Mouse (Mus musculus) activated CD4-positive, CD25-positive, alpha-beta regulatory T cell, adult 4 months (primary cell): Measurements from ENCODE around the gene Gm20422. TPM values are rescaled to one million over a fixed set of nuclear protein-coding genes. Genes with fewer than 3 reads are reported as not detected.

ENCODE experiments used
- ATAC-seq: one replicate; pipeline ENCODE4 v1.8.0; 2017
- polyA plus RNA-seq, 2 experiments: library from polyadenylated mRNA; unstranded; fragments of 100-300 nt; shearing (Covaris generic); gene quantifications; one replicate each; pipeline ENCODE4 v1.2.1; 2017

Gm20422 gene
- polyA plus RNA-seq = 1 to 10 TPM in 1 of 2 experiments, not detected in 1; 2.0 TPM

DNA sequence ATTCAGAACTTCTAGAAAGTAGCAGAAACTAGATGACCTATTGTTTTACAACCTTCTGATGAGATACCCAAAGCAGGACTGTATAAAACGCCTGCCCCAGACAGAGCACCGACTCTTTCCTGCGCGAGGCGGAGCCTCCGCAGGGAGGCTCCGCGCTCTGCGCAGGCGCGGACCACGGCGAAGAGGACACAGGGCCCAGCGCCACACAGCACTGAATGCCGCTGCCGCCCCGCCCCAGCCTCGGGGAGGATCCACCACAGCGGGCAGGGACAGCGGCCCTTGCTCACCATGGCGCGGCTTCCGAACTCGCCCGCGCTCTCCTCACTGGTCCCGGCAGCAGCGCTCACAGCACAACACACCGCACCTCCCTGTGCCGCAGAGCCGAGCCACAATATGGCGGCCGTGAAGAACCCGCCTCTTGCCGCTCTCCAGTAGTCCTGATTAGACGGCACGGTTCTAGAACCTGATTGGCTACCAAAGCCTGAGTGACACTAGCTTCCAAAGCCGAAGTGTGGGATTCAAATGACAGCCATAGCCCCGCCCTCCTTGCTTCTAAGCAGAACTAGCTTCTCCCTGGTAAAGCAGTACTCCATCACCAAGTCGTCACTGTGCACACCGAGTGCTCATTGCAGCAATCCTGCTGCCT lies at the start of gene Gm20422:
Gene Gm20422 (minus strand): TSS at position 384 of the 646 bp plus-strand sequence.
- peak; percentile 99 for ATAC-seq

DNA sequence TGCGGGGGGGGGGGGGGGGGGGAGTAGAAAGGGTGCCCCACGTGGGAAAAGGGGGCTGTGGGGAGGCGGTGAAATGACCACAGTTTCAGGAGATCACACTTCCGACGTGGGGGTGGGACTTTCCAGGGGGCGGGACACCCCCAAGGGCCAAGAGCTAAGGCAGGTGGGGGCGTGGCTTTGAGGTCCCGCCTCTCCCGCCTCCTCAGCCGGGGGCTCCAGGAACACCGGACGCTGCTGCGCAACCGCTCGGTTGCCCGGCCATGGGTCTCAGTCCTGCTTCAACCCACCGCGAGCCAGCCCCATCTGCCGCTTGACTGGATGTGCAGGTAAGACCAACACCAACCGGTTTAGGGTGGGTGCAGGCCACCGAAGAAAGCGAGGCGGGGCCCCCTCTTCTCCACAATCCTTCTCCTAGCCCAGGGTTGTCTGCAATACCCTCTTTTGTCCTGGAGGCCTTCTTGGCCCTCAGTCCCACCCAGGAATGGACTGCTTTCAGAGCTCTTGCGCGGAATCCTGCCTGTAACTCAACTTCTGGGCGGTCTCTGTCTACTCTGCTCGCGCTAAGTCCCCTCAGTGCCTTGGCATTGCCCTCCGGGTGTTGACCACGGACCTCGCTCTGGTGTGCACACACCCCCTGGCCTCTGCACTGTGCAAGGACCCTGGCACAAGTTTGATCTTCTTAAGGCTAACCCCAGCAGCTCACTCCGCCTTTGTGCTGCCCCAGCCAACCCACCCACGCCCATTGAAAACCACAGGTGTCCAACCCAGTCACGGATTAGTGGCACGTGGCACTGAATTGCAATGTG lies 47.9 kb upstream of the Gm20422 start, which contains the start of gene Lpar2:
Gene Lpar2 (plus strand): TSS at position 44 of the 806 bp plus-strand sequence.
- ATAC-seq = peak; percentile 69

DNA sequence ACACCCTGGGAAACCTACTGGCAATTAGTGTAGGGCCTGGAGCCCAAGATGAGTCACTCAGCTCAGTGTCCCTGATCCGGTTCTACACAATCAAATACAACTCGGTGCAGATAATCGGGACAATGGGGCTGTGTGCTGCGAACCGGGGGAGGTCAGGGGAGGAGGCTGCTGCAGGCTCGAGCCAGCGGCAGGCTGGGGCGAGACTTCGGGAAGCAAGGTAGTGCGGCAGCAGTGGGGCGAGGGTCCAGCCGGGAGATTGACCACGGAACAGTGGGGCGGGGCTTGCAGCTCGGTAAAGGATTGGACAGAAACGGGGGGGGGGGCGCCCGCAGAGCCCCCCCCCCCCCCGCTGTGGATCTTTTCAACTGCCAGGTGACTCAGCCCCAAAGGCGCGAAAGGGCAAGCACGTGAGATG lies 47.3 kb upstream of the Gm20422 start:
- ATAC-seq = no peak

DNA sequence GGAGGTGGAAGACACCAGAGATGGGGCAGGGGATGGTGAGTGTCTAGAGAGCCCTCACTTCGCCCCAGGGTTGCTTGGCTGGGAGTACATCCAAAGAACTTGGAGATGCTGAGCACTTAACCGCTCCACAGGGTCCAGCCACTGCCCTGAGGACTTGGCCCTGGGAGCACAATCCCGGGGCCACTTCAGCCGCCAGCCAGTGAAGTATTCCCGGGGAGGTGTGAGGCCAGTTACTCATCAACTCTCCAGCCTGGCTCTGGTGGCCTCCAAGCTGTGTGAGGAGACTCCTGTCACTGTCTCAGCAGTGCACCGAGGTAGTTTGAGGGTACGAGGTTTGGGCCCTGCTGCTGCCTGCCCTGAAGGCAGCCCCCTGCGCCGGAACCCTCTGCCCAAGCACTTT lies 45.8 kb upstream of the Gm20422 start:
- no peak for ATAC-seq

DNA sequence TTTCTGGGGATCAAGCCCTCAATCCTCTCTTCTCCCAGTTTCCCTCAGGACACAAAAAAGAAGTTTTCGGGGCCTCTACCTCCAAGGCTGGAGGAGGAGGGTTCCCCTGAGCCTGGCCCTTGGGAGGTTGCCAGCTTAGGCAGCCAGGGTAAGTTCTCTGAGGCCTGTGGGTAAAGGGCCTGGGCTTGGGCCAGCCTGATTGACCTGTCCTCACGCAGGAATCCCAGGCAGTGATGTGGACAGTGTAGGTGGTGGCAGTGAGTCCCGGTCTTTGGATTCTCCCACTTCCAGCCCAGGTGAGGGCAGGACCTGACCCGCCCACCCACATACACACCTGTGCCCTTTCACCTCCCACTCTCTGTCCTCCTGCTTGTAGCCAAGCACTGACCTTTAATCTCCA lies 40.7 kb upstream of the Gm20422 start:
- no peak for ATAC-seq

GRCm38 (mm10) chr8:69814881-69815280 lies 40.2 kb upstream of the Gm20422 start:
- no peak for ATAC-seq

DNA sequence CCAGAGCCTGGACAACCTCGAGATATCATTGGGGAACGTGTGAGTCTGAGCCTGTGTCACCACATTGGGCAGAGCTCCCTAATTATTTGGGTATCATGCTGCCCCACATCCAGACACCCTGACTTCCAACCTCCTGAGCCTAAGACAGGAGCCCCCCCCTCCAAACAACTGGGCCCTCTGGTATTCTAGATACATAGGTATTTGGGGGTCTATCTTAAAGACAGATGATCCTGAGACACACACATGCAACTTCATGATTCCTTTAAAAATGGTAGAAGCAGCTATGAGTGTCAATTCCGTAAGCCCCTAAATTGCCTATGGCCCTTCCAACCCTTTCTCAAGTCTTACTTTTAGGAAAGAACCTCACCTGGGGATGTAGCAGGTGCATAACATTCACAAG lies 35.1 kb upstream of the Gm20422 start:
- no peak for ATAC-seq

- ATAC-seq = peak; percentile 73
Measured at GRCm38 (mm10) chr8:69808864-69809403, 34.2 kb upstream of the Gm20422 start.

DNA sequence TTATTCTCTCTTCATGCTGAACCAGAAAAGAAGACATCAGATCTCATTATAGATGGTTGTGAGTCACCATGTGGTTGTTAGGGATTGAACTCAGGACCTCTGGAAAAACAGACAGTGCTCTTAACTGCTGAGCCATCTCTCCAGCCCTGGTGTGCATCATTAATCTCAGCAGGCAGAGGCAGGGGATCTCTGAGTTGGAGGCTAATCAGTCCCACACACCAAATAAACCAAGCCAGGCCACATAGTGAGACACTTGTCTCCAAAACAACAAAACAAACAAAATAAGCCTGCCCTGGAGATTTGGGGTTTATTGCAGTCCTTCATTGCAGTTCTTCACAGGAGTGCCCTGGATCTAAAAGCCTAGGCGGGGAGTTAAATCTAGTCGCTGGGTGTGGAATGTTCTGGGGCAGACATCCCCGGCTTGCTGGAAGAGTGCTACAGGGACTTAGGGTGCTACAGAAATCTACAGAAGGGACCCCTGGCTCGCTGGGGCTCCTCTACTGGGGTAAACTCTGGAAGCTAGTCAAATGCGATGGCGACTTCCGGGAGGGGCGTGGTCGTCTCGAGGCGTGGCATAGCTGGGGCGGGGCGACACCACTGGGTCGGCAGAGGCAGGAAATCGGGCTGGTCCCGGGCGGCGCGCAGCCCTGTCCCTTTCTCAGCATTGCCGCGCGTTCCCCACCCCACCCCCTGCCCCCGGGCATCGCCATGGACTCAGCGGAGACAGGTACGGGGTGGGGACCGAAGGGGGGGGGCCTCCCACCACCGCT lies 33.6 kb upstream of the Gm20422 start, which contains the start of gene Gmip:
Gene Gmip (plus strand): TSS at position 586 of the 770 bp plus-strand sequence.
- ATAC-seq = peak; percentile 83

DNA sequence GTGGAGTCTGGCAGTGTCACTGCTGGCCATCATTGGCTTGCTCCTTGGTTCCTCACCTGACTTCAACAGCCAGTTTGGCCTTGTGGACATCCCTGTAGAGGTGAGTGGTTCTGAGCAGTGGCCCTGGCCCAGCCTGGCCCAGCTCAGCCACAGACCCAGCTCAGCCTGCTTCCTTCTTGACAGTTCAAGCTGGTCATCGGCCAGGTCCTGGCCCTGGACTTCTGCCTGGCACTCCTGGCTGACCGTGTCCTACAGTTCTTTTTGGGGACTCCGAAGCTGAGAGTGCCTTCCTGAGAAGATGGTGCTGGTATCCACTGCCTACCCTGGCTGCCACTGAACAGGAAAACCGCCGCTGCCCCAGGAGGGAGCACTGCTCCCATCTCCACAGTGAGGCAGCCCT lies 32.5 kb upstream of the Gm20422 start:
- ATAC-seq = no peak

DNA sequence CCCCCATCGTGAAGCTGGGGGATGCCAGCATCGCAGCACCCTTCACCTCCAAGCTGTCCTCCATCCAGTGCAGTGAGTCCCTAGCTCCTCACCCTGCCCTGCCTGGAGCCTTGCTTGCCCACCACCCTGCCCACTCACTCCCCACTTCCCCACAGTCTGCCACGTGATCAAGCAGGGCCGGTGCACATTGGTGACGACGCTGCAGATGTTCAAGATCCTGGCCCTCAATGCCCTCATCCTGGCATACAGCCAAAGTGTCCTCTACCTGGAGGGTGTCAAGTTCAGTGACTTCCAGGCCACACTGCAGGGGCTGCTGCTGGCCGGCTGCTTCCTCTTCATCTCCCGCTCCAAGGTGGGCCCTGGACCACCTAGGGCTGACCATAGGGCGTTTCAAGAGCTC lies 30.8 kb upstream of the Gm20422 start:
- ATAC-seq = no peak

- ATAC-seq = no peak
Measured at GRCm38 (mm10) chr8:69805086-69805485, 30.4 kb upstream of the Gm20422 start.

DNA sequence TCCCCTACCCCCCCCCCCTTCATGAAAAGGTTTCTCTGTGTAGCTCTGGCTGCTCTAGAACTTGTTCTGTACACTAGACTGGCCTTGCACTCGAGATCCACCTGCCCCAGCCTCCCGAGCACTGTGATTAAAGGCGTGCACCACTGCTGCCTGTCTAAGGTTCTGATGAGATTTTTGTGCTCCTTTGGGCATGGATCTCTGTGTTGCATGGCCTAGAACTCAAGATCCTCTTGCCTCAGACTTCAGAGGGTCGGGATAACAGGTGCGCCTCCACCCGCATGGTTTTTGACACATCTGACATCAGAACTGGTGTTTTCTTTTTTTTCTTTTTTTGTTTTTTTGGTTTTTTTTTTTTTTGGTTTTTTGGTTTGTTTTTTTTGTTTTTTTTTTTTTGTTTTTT lies 29.9 kb upstream of the Gm20422 start:
- ATAC-seq = no peak

GRCm38 (mm10) chr8:69803366-69803765 lies 28.7 kb upstream of the Gm20422 start:
- no peak for ATAC-seq

DNA sequence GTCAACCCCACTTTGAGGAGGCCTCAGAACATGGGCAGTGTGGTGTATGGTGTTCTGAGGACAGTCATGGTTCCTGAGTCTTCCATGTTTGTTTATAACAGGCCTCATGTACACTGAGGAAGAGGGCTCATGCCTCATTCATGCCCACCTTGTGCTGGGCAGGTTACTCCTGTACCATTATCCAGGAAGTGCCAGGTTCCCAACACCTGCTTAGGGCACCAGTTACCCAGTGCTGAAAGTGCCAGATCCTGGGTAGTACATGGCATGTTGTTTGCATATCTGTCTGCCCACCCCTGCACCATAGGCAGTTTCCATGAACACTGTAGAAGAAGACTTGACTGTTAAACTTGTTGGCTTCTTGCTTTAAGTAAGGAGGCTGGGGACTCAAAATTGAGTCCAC lies 27.5 kb upstream of the Gm20422 start:
- ATAC-seq = no peak

GRCm38 (mm10) chr8:69801796-69802195 lies 27.1 kb upstream of the Gm20422 start:
- no peak for ATAC-seq

DNA sequence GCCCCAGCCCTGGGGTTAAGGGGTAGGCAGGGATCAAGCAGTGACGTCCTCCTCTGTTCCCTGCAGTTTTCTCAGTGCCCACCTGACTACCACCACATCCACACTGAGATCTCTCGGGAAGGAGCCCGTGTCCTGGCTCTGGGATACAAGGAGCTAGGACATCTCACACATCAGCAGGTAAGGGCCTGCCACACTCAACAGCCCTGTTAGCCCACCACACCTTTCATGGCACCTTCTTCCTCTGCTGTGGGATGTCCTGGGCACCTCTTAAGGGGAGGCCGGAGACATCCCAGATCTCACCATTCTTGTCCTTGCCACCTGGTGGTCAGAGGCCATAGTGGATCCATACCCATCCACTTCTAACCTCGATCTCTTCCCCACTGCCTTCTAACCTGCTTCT lies 25.3 kb upstream of the Gm20422 start:
- no peak for ATAC-seq

DNA sequence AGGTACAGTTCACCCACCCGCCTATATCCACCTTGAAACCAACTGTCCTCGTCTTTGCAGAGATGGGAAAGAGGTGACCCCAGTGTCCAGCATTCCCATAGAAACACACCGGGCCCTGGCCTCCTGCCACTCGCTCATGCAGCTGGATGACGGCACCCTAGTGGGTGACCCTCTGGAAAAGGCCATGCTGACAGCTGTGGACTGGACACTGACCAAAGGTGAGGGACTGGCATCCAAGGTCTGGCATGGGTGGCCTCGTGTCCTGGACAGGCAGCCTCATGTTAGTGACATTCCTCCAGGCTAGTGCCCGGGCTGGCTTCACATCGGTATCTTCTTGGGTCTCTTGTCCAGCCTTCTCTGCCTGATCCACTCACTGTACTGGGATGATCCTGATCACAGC lies 24.6 kb upstream of the Gm20422 start:
- ATAC-seq = no peak

GRCm38 (mm10) chr8:69797661-69798060 lies 23.0 kb upstream of the Gm20422 start:
- no peak for ATAC-seq

DNA sequence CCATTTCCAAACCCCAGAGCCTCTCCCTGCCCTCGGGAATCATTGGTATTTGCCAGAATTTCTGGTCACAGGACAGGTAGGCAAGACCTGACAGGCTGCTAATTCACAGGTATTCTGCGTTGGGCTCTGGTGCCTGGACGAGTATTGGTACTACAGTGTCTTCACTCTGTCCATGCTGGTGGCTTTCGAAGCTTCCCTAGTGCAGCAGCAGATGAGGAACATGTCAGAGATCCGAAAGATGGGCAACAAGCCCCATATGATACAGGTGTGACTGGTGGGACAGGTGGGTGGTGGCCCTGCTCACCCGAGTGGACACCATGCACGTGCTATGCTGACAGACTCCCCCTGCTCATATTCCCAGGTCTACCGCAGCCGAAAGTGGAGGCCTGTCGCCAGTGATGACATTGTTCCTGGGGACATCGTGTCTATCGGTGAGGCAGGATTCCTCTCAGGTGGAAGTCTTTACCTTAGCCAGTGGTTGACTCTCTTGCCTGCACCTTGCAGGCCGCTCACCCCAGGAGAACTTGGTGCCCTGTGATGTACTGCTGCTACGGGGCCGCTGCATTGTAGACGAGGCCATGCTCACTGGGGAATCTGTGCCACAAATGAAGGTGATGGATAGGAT lies 22.1 kb upstream of the Gm20422 start:
- ATAC-seq = no peak

DNA sequence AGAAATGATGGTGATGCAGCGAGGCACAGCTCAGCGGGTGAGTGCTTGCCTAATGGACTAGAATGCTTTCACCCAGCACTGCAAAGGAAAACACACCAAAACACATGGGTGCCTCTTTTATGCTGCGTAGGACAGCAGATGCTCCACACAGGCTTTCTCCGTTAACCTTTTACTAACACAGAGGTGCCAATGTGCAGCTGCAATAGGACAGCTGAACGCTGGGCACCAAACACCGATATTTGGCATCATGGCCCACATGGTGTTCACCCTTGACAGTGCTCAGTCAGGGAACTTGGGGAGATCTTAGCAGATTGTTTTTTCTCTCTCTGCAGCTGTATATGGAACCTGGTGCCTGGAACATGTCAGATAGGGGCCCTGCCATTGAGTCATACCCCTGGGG lies 20.2 kb upstream of the Gm20422 start:
- no peak for ATAC-seq

- no peak for ATAC-seq
Measured at GRCm38 (mm10) chr8:69794096-69794495, 19.4 kb upstream of the Gm20422 start.
